Mouse (Mus musculus): Measurements from ENCODE around the gene Bicd2.
"Not testable (repeated sequence)": the region's sequence is repeated elsewhere in the genome, so short reads cannot be mapped to it uniquely, and the experiment has no call there.

Gene Bicd2

DNA sequence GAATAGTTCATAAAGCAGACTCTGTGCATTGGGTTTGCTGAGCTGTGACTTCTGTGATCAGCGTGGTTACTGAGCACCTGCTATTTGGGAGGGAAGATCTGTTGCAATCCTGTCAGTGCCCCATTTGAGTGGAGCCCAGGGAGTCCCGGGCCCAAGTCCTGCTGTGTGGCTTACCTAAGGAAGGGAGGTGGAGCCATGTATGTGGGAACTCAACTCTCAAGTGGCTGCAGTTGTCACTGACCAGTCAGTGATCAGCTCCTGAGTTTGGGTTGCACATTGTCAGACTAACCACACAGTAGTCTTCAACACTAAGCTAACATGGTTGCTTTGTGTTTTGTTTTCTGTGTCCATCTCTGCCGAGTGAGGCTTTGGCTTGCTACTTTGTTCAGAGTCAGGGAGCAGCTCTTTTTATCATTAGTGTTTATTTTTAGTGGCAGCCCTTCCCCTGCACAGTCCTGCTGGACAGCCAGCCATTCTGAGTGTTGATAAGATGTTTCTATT is 19.6 kb downstream of the Bicd2 start:
- no peak for DNase-seq (ENCODE audit: low read depth, low spot score)

DNA sequence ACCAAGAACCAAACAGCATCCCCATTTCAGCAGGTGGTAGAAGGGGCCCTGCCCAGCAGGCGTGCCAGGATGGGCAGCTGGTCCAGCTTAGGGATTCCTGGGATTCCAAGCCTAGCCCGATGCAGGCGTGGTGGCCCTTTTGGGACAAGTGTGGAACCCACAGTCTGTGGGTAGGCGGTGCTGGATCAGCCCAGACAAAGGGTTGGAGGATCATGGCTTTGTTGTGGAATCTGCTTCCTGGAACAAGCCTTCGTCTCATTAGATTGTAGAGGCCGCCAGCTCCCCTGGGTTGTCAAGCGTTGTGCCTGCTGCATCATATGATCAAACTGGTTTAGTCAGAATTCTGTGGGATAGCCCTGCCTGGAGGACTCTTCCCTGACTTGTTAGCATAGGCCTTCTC is 21.0 kb downstream of the Bicd2 start:
- peak; percentile 35 for DNase-seq (ENCODE audit: low read depth, low spot score)

DNA sequence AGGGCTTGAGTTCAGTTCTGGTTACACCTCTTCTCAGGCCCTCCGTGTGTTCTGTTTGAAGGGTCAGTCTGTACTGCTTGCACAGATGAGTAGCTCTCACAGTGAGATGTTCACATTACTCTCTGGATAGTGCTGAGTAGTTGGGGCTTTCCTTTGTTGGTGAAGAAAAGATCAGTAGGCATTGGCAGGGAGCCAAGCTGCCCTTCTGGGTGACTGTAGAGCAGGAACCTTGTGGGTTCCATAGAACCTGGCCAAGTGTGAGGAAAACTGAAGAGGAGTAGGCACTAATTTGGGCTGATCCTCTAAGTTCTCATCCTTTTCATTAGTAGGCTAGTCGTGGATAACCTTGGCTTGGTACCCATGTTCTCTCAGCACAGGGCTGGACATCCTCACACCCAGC is 21.4 kb downstream of the Bicd2 start:
- no peak for DNase-seq (ENCODE audit: low read depth, low spot score)

DNA sequence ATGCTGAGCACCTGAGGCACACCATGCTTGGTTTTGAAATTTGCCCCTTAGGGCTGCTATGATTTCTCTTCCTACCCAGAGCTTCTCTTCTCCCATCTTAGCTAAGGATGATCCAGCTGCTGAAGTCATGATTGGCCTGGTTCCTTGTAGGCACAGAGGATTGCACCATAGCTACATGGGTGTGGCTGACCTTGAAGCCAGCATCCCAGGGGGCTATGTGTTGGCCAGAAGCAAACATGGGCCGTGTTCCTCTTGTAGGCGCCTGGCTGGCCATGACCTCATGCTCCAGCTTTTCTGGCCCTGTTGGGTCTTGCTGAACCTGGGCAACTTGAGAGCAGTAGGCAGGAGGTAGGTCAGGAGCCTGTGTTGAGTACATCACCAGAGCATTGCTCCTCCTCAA is 23.3 kb downstream of the Bicd2 start:
- no peak for DNase-seq (ENCODE audit: low read depth, low spot score)

DNA sequence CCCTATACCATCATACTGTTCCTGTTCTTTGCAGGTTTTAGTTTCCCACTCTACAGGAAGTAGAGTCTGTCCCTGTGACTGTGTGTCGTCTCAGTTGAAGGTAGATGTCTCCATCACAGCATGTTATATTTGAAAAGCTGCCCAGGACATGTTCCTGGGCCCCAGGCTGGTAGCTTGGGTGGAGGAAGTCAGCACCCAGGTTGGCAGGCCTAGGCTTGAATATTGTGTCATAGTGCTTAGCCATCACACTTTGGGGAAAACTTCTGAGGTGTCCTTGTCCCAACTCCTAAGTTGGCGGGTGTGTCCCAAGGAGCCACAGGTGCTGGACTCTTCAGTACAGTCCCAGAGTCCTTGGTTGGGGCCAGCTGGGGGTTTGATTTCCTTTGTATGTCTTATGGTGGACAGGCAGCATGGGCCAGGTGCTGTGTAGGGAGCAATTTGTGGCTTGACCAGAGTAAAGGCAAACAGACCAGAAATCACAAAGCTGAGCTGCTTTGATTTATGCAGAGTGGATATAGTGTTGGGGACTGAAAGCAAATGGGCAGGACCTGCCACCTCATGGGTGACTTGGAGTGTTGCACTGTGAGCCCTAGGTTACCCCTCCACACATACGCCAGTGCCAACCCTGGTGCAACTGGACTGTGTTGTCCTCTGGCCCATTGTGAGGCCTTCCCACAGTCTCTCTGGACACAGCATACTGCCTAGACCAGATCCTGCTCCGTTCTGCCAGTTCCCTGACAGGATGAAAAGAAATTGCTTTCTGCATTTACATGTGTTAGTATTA is 26.5 kb downstream of the Bicd2 start:
- no peak for DNase-seq (ENCODE audit: low read depth, low spot score)

DNA sequence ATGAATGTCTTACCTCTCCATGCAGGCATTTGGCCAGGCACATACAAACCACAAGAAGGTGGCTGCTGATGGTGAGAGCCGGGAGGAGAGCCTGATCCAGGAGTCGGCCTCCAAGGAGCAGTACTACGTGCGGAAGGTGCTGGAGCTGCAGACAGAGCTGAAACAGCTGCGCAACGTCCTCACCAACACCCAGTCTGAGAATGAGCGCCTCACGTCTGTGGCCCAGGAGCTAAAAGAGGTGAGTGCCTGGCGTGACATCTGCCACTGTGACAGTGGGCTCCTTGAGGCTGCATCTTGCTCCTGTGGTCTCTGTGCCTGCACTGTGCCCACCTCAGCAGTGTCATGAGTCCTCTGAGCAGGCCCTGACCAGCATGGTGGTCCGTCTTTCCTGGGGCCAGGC is 28.0 kb downstream of the Bicd2 start:
- DNase-seq (ENCODE audit: low read depth, low spot score) = no peak

DNA sequence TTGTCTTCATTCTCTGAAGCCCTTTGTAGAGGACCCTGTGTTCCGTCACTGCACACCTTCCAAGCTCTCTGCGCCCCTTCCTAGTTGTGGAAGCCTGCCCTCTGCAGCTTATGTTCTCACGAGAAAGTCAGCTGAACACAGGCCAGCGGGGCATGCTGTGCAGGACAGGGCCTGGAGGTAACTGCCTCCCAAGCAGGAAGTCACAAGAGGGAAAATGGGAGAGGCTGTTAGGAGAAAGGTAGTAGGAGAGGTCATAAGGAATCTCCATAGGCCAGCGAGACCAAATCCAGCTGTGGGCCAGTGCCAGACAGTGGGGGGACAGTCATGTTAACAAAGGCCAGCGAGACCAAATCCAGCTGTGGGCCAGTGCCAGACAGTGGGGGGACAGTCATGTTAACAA is 28.8 kb downstream of the Bicd2 start:
- not testable (repeated sequence) for DNase-seq (ENCODE audit: low read depth, low spot score)

DNA sequence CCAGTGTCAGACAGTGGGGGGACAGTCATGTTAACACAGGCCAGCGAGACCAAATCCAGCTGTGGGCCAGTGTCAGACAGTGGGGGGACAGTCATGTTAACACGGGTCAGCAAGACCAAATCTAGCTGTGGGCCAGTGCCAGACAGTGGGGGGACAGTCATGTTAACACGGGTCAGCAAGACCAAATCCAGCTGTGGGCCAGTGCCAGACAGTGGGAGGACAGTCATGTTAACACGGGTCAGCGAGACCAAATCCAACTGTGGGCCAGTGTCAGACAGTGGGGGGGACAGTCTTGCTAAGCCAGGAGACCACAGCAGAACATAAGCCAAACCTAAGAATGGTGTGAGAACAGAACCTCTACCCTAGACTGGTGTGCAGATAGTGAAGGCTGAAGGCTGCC is 29.5 kb downstream of the Bicd2 start:
- not testable (repeated sequence) for DNase-seq (ENCODE audit: low read depth, low spot score)

DNA sequence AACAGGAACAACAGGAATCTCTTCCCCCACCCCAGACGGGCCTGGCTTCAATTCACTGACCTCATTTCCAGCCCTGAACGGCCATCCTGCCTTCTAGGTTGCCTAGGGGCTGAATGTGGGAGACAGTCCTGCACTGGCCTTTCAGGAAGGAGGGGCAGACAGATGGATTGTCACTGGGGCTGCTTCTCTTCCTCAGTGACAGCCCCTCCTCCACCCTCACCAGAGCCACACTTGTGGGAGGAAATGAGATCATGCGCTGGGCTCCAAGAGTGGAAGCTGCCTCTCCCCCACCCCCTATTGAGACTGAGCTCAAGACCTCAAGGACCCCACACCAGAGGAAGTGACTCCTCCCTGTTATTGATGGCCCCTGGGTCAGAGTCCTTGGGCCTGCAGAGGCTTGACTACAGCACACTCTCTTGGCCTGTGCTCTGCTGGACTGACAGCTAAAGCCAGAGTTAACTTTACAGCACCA is 30.1 kb downstream of the Bicd2 start:
- peak; percentile 14 for DNase-seq (ENCODE audit: low read depth, low spot score)

DNA sequence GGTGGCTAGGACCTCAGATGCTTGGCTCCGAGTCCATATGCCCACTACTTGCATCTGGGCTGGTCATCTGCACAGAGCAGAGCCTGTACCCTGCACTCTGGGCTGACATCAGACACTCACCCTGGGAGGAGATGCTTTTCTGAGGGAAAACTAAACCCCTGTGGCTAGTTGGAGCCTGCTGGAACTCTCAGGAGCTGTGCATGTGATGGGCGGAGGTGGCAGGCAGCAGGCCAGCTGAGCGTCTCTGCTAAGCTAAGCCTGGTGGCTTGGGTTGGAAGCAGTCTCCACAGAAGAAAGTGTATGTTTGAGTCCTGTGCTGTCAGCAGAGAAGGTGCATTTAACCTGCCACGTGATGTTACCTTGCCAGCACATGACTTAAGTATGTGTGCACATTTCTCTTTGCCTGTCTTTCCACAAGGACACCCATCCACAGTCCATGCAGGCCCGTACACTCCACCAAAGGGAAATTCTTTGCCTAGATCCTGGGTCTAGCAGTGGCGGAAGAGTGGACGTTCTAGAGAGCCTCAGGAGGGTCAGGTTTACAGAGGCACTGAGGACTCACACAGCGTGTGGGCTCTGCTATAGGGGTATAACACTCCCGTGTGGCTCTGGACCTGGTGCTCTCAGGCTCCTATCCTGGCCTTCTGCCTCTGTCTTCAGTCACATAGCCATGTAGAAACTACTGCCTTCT is 31.1 kb downstream of the Bicd2 start:
- no peak for DNase-seq (ENCODE audit: low read depth, low spot score)

DNA sequence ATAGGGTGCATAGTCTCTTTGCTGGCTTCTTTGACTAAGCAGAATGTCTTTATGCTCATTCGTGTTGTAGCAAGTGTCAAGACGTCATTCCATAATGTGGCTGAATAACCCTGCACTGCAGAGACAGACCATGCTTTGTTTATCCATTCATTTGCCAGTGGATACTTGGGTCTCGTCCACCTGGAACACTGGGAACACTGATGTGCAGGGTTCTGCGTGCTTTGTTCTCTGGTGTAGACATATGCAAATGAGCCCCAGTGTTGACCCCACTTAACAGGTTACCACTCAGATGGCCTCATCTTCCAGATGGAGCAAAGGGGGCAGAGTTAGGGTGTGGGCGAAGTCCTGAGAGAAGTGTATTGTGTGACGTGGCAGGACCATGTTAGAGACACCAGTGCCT is 32.9 kb downstream of the Bicd2 start:
- no peak for DNase-seq (ENCODE audit: low read depth, low spot score)

DNA sequence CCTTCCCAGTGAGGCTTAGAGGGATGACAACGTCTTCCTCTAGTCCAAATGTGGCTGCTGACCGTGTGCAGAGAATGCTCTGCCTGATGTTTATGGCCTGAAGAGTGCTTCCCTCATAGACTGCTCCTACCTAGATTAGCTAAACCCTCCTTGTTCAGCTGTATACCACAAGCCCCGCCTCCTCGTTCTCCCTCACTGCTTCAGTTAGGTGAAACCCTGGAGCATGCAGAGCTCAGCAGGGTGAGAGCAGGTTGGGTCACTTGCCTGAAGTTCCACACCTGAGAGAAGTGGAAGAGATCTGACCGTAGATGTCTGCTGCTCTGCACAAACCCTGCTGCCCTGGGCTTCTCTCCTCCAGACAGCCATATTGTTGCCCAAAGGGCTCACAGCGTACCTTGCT is 33.3 kb downstream of the Bicd2 start:
- no peak for DNase-seq (ENCODE audit: low read depth, low spot score)

DNA sequence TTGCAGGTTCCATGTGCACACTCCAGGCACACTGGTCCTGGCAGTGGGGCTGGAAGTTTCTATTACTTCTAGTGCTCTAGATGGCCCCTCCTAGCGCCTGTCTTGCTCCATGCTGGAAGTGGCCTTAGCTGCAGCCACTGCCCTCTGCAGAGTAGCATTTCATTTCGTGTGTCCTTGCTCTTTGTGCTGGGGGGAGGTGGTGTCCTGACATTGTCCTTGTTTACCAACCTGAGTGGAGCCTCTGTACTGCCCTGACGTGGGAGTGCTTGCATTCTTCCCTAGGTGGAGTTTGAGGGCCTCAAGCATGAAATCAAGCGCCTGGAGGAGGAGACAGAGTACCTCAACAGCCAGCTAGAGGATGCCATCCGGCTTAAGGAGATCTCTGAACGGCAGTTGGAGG is 36.2 kb downstream of the Bicd2 start:
- no peak for DNase-seq (ENCODE audit: low read depth, low spot score)

DNA sequence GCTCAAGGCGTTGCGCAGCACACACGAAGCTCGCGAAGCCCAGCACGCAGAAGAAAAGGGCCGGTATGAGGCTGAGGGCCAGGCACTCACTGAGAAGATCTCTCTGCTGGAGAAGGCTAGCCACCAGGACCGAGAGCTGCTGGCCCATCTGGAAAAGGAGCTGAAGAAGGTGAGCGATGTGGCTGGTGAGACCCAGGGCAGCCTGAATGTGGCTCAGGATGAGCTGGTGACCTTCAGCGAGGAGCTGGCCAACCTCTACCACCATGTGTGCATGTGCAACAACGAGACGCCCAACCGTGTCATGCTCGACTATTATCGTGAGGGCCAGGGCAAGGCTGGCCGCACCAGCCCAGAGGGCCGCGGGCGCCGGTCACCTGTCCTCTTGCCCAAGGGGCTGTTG is 37.9 kb downstream of the Bicd2 start:
- no peak for DNase-seq (ENCODE audit: low read depth, low spot score)

DNA sequence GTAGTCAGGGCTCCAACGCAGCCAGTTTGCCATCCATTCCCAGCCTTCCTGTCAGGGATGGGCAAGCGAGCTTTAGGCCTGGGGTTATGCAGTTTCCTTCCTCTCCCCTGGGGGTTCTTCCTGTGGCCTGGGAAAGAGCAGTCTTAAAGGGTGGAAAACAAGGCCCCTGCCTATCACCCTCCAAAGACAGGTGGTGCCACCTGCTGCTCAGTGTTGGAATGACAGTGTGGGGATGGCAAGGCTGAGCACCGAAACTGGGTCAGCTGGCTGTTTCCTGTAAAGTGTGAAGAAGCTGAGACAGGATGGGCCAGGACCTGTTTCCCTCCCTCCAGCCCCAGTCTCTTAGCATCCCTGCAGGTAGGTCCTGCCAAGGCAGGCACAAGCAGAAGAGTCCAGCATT is 39.8 kb downstream of the Bicd2 start:
- peak; percentile 76 for DNase-seq (ENCODE audit: low read depth, low spot score)

DNA sequence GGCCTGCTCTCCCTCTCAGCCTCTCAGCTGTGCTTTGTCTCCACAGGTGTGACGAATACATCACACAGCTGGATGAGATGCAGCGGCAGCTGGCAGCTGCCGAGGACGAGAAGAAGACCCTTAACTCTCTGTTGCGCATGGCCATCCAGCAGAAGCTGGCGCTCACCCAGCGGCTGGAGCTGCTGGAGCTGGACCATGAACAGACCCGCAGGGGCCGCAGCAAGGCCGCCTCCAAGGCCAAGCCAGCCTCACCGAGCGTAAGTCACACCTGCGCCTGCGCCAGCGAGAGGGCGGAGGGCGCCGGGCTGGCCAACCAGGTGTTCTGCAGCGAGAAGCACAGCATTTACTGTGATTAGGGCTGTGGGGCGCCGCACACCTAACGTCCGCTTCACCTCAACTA is 41.6 kb downstream of the Bicd2 start:
- no peak for DNase-seq (ENCODE audit: low read depth, low spot score)

DNA sequence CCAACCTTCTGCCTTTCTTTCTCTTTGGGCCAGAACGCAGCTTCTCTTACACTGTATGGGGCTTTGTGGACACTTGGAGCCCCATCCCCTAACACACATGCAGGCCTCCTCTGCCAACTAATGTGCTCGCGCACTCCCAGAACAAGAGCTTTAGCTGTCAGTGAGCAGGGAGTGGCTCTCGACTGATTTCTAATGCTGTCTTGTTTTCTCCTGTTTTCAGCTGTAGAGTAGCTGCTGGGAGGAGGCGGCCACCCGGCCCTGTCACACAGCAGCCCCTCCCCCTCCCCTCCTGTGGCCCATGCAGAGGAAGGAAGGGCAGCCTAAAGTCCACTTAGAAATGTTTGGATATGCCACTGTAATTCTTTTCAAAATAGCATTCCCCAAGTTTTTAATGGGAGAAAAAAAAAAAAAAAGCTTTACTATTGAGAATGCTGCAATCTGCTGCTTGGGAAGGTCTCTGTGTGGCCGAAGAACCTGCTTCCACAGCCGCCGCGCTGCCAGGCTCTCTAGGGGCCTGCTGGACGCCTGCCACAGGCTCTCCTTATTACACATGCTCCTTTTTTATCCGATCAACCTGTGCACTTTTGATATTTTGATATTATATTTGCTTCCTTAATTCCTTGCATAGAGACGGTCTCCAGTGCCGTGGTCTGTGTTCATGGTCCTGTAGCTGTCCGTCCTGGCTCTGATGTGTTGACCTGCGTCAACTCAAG is 43.5 kb downstream of the Bicd2 start:
- no peak for DNase-seq (ENCODE audit: low read depth, low spot score)

DNA sequence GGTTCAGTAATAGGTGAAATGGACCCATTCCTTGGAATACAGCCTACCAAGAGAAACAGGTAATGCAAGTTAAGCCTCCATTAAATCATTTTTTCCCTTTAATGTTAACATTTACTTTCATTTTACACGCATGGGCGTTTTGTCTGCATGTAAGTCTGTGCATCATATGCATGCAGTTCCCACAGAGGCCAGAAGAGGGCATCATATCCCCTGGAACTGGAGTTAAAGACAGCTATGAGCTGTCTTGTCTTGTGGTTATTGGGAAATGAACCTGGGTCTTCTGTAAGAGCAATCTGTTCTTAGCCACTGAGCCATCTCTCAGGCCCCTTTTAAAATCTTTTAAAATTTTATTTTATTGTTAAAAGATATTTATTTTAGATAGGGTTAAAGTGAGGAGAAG is 50.0 kb downstream of the Bicd2 start:
- DNase-seq (ENCODE audit: low read depth, low spot score) = peak; percentile 66

DNA sequence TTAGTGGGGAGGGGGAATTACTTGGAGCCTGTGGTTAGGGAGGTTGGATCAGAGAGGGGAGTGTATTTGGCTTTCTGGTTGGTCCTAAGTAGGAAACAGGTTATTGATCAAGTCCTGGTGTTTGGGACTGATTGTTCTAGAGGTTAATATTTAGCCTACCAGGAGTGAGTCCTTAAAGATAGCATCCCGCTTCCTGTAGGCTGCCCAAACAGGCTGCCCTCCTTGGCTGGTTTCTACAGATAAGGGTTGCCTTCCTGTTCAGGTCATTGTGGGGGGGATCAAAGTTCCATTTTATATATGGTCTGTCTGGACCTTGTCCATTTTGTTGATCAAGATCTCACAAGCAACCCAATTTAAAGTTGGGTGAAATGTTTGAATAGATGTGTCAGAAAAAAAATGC is 52.2 kb downstream of the Bicd2 start:
- no peak for DNase-seq (ENCODE audit: low read depth, low spot score)

DNA sequence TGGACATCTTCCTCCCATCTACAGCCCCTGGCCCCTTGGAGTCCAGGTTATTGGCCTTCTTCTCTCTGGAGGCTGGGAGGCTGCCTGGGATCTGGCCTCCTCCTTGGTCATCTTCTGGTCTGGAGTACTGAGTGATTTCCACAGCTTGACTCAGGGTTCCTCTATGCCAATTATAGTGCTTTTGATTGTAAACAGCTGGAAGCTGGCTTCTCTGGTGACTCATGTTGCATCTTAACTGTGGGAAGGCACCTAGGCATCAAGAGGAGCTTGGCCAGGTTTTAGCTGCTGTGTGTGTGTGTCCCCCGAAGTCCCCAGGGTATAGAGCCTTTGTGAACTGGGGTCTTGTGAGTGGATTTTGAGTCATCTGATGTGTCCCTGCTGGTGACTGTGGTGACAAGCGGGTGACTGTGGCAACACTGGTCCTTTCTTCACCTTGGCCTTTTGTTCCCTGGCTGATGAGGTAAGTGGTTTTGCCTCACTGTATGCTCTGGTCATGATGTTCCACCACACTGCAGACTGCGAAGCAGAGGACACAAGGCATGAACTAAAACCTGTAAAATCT is 53.6 kb downstream of the Bicd2 start:
- no peak for DNase-seq (ENCODE audit: low read depth, low spot score)

DNA sequence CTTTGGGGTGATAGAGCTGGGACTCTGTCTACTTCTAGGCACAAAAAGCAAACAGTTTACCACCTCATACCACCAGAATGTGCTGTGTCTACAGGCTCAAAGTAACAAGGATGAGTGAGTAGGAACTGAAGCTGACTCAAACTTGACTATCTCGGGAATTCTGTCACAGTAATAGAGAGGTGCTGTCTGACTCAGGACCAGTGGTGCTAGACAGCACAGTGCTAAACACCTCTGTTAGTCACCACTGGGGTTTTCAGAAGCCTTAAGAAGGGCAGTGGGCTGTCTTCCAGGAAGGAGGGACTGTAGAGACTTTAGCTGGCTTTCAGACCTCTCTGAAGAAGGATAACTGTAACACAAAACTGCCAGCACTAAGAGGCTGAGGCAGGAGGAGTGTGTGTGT is 55.4 kb downstream of the Bicd2 start:
- no peak for DNase-seq (ENCODE audit: low read depth, low spot score)

DNA sequence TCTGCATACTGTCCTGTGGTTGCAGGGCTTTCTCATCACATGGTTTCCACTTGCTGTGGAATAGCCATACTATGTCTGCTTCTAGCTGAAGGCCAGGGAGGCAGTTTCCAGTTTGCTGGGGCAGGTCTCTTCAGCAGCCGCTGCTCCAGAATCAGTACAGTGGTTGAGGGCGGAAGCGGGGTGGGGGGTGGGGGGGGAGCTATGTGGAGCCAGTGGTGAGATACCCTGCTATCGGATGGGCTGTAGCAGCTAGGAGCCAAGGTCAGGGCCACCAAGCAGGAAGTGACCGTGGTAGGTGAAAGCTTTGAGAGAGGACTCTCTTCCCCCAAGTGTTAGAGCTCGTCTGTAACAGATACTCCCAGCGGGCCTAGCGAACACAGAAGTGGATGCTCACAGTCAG is 56.8 kb downstream of the Bicd2 start:
- DNase-seq (ENCODE audit: low read depth, low spot score) = no peak

Data from ES-CJ7 (cell line).